Mouse (Mus musculus): Measurements from ENCODE around the gene Dlx5. TPM values are rescaled to one million over a fixed set of nuclear protein-coding genes. Genes with fewer than 3 reads are reported as not detected.

Gene Dlx5
- not detected for total RNA-seq (2021)
- long read RNA-seq, experiment 1, partial matches to known transcripts: 0 of 1 reads
- long read RNA-seq, experiment 1, other reads (novel, unspliced or antisense): 0 of 1 reads
- long read RNA-seq, experiment 2: 0 reads

DNA sequence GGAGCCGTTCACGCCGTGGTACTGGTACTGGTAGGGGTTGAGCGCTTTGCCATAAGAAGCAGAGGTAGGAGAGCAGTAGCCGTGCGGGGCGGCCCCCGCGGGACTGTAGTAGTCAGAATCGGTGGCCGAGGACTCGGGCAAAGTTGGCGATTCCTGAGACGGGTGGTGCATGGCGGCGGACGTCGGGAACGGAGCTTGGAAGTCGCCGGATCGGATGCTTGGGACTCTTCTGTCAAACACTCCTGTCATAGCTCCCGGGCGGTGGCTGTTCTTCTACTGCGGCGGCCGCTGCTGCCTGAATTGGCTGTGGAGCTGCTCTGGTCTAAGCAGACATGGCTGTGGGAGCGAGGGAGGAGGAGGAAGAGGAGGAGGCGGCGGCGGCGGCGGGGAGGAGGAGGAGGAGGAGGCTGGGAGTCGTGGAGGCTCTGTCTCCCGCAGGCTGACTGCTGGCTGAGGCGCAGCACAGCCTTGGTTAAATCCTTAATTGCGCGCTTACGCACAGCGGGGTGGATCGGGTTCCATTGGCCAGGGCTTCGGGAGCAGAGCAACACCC, at the start of gene Dlx5:
Gene Dlx5 (minus strand): TSS at position 448 of the 553 bp plus-strand sequence.
- DNase-seq: no peak

GRCm38 (mm10) chr6:6931507-6931906, 49.6 kb upstream of the Dlx5 start:
- DNase-seq: no peak
- intact Hi-C loops (cut with DNase I): no loop called here

More for the DNA sequence above, at the start of gene Dlx5:
- intact Hi-C loops (cut with DNase I): loop anchor here (10.0 kb wide), 1 partner anchor 1027 kb away; no protein-coding TSS in a partner anchor

- DNase-seq: no peak
- intact Hi-C loops (cut with DNase I): no loop called here
Observed at GRCm38 (mm10) chr6:6930831-6931230, 48.9 kb upstream of the Dlx5 start.

GRCm38 (mm10) chr6:6925264-6925663, 43.4 kb upstream of the Dlx5 start:
- intact Hi-C loops (cut with DNase I): no loop called here
- no peak for DNase-seq

GRCm38 (mm10) chr6:6917334-6917733, 35.4 kb upstream of the Dlx5 start:
- no peak for DNase-seq
- intact Hi-C loops (cut with DNase I): loop anchor here (10.0 kb wide), 1 partner anchor 1063 kb away; no protein-coding TSS in a partner anchor

- no peak for DNase-seq
- intact Hi-C loops (cut with DNase I): loop anchor here (10.0 kb wide), 1 partner anchor 1061 kb away; no protein-coding TSS in a partner anchor
Observed at GRCm38 (mm10) chr6:6915526-6915915, 33.6 kb upstream of the Dlx5 start.

GRCm38 (mm10) chr6:6914849-6915525, 33.1 kb upstream of the Dlx5 start:
- intact Hi-C loops (cut with DNase I): loop anchor here (10.0 kb wide), 1 partner anchor 1060 kb away; no protein-coding TSS in a partner anchor
- DNase-seq: no peak

DNA sequence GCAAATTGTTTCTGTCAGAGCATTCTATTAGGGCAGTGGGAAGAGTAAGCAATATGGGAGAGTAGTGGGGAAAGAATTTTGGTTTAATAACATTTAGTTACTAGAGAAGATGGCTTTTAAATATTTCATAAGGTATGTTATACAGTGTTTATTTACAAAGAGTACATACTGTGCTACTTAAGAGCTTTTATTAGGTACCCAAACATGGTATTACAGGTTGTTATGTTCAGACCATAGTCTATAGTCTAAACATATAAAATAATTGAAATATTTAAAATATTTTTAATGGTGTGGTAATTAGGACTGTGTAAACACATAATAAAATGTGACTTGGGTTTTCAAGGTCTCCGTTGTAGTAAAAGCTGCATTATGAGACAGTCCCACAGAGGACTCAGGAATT, 32.4 kb upstream of the Dlx5 start:
- no peak for DNase-seq
- intact Hi-C loops (cut with DNase I): loop anchor here (10.0 kb wide), 1 partner anchor 1060 kb away; no protein-coding TSS in a partner anchor

DNA sequence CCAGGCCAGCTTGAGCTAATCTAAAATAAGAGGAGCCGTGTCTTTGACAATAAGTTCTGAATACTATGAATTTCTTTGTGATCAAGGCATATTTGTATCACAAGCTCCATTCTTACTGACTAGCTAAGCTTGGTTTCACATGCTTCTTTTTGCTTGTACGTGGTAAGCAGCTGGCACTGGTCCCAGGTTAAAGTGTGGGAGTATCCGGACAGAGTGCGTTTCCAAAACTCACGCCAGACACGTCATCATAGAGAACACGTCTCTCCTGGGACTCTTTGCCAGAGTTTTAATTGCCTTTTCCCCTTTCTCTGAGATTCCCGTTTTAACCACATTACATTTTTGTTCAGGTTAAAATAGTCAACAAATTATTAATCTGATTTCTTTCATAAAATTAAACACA, 27.7 kb upstream of the Dlx5 start:
- DNase-seq: peak; percentile 27 to 60
- intact Hi-C loops (cut with DNase I): no loop called here

DNA sequence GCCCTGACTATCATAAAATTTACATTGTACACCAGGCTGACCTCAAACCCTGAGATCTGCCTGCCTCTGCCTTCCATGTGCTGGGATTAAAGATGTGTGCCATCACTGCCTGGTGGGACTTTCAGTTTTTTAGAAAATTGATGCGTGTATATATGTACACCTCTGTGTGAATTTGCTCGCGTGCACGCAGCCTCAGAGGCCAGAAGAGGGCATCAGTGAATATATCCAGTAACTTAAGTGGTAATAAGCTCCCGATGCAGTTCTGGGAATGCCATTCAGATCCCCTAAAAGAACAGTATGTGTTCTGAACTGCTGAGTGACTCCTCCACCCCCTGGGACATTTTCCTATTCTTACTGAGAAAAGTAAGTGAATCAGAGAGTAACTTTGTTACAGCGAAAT, 8.2 kb upstream of the Dlx5 start:
- DNase-seq: no peak
- intact Hi-C loops (cut with DNase I): no loop called here

DNA sequence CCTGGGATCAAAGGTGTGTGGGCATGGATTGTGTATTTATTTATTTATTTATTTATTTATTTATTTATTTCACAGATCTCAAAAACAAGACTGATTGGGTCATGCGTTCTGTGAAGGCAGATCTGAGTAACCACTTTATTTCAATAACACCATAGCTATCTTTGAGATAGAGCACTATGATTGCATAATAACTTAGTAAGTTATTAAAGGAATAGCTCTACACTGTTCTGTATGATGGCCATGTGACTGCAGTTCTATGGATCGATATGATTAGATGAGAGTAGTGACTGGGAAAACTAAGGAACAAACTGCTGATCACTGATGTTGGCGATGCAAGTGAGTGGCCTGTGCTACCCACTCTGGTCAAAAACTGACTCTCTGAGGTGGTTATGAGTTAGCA, 4.3 kb upstream of the Dlx5 start:
- DNase-seq: no peak
- intact Hi-C loops (cut with DNase I): loop anchor here (10.0 kb wide), 1 partner anchor 1031 kb away; no protein-coding TSS in a partner anchor

DNA sequence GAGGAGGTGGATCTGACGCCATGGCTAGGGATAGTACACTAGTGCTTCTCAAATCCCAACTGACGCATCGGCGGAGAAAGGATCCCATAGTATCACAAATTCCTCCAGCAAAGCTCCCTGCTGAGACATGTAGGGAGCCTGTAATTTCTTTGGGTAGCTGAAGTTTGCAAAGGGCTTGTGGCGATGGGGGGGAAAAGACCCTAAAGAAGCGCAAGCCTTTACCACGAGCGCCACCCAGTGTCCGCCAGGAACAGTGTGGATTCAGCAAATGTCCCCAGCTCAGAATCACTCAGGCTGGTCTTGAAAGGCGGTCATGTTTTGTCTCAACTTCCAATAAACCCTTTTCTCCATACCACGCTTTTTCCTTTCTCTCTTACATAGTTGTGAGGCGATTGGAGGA, 3.0 kb upstream of the Dlx5 start:
- DNase-seq: no peak
- intact Hi-C loops (cut with DNase I): loop anchor here (10.0 kb wide), 1 partner anchor 1030 kb away; no protein-coding TSS in a partner anchor

DNA sequence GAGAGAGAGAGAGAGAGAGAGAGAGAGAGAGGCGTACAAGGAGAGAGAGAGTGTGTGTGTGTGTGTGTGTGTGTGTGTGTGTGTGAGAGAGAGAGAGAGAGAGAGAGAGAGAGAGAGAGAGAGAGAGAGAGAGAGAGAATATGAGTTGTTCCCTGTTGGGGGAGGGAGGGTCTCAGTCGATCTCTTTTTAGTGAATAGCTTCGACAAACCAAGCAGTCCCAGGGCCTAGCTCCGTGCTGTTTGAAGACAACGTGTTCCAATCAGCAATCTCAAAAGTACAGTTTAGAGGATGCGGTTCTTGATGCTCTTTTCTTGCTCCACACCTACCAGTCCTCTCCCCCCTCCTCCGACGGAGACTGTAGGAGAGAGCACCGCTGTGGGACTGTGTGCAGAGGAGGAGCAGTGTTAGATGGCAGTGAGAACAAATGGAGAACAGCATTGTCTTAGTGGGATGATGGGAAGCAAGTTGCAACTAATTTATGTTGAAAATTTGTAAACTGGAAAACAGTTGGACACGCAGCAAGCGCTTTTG, 447 bp upstream of the Dlx5 start:
- no peak for DNase-seq
- intact Hi-C loops (cut with DNase I): loop anchor here (10.0 kb wide), 1 partner anchor 1028 kb away; no protein-coding TSS in a partner anchor

GRCm38 (mm10) chr6:6881115-6881637, 709 bp downstream of the Dlx5 start:
- intact Hi-C loops (cut with DNase I): loop anchor here (10.0 kb wide), 1 partner anchor 1026 kb away; no protein-coding TSS in a partner anchor

DNA sequence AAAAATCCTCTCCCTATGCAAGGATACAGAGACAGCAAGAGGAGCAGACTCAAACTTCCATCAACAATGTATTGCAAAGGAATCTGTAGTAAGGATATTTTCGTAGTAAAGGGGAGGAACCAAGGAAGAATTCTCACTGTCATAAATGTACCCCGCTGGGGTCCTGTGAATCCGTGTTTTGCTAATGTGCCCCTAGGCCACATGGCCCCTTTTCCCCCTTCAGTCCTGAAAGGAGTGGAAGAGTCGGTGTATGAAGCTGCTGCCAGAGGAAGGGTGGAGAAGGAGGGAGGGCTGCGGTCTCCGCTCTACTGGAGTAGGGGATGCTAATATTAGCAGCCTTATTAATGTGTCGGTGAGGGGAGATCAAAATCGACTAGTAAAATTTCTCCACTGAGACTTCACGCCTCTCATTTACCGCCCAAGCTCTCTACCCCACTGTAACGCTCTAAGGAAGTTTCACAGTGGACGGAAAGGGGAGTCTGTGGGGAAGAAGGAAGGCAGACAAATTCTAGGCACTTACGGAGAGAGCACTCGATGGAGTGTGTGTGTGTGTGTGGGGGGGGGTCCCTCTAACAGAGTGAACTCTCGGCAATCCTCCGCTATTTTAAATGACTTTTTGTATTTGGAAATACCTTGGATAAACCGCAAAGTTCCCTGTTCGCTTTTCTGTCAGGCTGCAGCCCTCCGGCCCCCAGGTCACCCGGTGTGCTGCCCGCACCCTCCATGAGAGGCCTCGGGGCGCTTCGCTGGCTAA, 1.3 kb downstream of the Dlx5 start:
- intact Hi-C loops (cut with DNase I): loop anchor here (10.0 kb wide), 1 partner anchor 1026 kb away; no protein-coding TSS in a partner anchor

More at GRCm38 (mm10) chr6:6881115-6881637, 709 bp downstream of the Dlx5 start:
- no peak for DNase-seq

GRCm38 (mm10) chr6:6879371-6880325, 2.2 kb downstream of the Dlx5 start:
- intact Hi-C loops (cut with DNase I): loop anchor here (10.0 kb wide), 1 partner anchor 1025 kb away; no protein-coding TSS in a partner anchor
- no peak for DNase-seq

More for the DNA sequence above, 1.3 kb downstream of the Dlx5 start:
- DNase-seq: no peak

DNA sequence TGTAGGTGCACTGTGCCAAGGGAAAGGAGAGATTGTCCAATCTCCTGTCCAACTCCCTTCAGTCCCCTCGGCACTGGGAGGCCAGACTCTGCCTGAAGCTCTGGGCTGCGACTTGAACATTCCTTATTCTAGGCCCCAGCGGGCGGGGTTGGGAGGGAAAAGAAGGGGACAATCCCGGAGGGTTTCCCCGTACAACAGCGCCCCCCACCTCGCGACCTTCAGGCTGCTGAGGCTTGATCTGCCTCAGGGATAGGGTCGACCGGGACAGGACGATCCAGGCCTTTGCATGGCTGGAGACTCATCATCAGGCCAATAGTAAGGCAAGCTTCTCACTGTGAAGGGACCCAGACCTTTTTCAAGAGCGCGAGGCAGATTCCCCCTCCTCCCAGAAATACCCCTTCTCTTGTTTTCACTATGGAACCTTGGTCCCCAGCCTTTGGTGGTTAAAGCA, 3.0 kb downstream of the Dlx5 start:
- no peak for DNase-seq
- intact Hi-C loops (cut with DNase I): no loop called here

GRCm38 (mm10) chr6:6877981-6878840, 3.7 kb downstream of the Dlx5 start:
- DNase-seq: no peak
- intact Hi-C loops (cut with DNase I): no loop called here
